Mouse (Mus musculus) layer of hippocampus, adult 9-11 months (tissue): ENCODE measurements around the gene Lrch3.
A peak's percentile ranks its signal among the peaks of the same experiment; 100 is the strongest.
"Not testable (repeated sequence)": the region's sequence is repeated elsewhere in the genome, so short reads cannot be mapped to it uniquely, and the experiment has no call there.

Experiments used
- DNase-seq: peaks from one replicate; pipeline ENCODE4 v3.0.0; 2022

Gene Lrch3

GRCm38 (mm10) chr16:33005216-33005615 lies 91.3 kb downstream of the Lrch3 start:
- no peak for DNase-seq

GRCm38 (mm10) chr16:33006888-33007287 lies 93.0 kb downstream of the Lrch3 start:
- no peak for DNase-seq

DNA sequence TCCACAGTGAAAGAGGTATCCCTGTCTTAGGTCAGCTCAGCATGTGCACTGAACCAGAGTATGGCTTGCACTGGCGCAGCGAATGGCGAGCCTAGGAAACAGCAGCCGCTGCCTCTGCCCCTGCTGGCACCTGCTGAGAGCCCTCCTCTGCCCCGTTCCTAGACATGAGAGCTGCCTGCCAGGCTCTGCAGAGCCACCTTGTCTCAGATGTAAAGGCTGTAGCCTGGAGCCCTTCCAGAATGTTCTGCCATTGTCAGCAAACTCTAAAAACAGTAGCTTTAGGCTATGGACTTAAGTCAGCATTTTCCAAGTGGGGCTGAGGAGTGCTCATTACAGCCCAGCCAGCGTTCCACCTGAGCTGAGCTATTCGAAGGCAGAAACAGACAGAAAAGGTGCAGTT lies 93.5 kb downstream of the Lrch3 start:
- DNase-seq = no peak

- DNase-seq = peak; percentile 59
These were observed 96.3 kb downstream of the Lrch3 start for GRCm38 (mm10) chr16:33010166-33010565.

DNA sequence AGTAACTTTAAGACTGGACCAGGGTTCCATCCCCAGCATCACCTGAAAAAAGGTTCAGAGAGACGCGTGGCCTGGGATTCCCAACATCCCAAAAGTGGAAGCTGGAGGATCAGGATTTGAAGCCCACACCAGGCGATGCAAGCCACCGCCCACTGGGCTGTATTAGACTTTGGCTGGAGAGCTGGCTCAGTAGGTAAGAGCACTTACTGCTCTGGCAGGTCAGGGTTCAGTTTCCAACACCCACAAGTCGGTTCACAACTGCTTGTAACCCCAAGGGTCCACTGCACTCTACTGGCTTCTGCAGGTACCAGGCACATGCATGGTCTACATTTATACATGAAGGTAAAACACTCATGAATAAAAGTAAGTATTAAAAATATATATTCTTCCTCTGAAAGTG lies 99.9 kb downstream of the Lrch3 start:
- DNase-seq = no peak

GRCm38 (mm10) chr16:33014921-33015320 lies 101.0 kb downstream of the Lrch3 start:
- DNase-seq = no peak

GRCm38 (mm10) chr16:33015396-33015907 lies 101.6 kb downstream of the Lrch3 start:
- DNase-seq = no peak

DNA sequence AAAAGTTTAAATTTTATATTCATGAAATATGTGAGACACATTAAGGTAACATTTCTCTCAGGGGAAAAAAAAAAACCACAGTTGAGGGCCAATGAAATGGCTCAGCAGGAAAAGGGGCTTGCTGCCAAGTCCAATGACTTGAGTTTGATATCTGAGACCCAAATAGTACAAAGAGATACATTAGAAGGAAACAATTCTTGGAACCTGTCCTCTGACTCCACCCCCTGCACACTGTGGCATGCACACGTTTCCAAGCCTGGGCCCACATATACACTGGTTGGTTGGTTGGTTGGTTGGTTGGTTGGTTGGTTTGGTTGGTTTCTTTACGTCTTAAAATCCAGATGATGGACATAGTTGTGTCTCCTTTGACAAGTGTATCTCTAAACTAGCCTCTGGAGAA lies 102.1 kb downstream of the Lrch3 start:
- DNase-seq = no peak

- no peak for DNase-seq
These were observed 103.9 kb downstream of the Lrch3 start for GRCm38 (mm10) chr16:33017677-33018349.

- no peak for DNase-seq
These were observed 105.3 kb downstream of the Lrch3 start for GRCm38 (mm10) chr16:33019117-33019770.

- no peak for DNase-seq
These were observed 107.5 kb downstream of the Lrch3 start for GRCm38 (mm10) chr16:33021381-33021780.

DNA sequence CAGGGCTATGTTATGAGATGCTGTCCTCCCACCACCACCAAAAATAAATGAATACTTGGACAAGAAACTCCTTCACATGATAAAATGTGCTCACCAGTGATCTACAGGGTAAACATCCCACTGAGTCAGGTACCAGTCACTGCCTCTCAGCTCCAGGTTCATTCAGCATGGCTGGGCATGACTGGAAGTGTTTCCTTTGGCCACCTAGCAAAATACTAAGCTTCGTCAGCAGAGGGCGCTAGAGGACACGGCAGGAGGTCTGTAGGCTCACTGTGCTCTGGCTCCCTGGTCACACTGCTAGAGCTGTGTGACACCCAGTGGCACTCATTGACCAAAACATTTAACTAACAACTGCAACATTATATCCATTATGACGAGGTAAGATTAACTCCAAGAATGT lies 109.8 kb downstream of the Lrch3 start:
- peak; percentile 81 for DNase-seq

- DNase-seq = peak; percentile 67
These were observed 110.7 kb downstream of the Lrch3 start for GRCm38 (mm10) chr16:33024456-33025104.

GRCm38 (mm10) chr16:33026357-33026756 lies 112.5 kb downstream of the Lrch3 start:
- DNase-seq = no peak

GRCm38 (mm10) chr16:33036006-33036405 lies 122.1 kb downstream of the Lrch3 start:
- DNase-seq = no peak

- DNase-seq = no peak
These were observed 128.8 kb downstream of the Lrch3 start for GRCm38 (mm10) chr16:33042682-33043081.

GRCm38 (mm10) chr16:33043268-33043667 lies 129.4 kb downstream of the Lrch3 start:
- no peak for DNase-seq

GRCm38 (mm10) chr16:33048004-33048403 lies 134.1 kb downstream of the Lrch3 start:
- no peak for DNase-seq

- no peak for DNase-seq
These were observed 134.8 kb downstream of the Lrch3 start for GRCm38 (mm10) chr16:33048686-33049085.

DNA sequence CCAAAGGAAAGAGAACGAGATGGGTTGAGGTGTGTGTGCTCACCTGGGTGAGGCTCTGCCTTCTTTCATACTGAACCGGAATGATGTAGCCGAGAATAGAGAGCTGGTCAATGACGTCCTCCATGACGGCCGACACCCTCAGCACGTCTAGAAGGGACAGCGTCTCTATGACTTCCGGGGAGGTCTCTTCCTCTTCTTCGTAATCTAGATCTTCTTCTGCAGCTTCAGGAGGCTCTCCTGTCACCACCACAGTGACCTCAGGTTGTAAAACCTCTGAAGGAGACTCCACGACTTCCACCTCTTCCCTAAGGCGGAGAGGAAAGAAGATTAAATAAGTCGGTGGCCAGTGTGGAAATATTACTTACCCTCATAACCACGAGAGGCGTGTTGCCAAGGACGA lies 135.9 kb downstream of the Lrch3 start:
- DNase-seq = no peak

GRCm38 (mm10) chr16:33053141-33053540 lies 139.2 kb downstream of the Lrch3 start:
- DNase-seq = no peak

GRCm38 (mm10) chr16:33054927-33055326 lies 141.0 kb downstream of the Lrch3 start:
- DNase-seq = not testable (repeated sequence)

DNA sequence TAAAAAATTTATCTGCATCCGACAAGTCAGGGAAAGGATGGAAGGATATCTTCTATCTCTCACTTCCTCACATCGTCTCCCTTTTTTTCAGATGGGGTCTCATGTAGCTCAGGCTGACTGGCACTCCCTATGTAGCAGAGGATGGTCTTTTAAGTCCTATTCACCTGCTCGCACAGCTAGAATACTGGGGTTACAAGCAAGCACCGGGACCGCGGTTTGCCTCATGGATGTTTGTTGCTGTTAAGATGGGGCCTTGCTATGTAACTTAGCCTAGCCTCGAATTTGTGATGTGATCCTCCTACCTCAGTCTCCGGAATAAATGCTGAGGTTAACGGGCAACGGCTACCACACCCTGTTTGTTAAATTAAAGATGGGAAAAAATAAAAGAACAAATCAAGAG lies 141.8 kb downstream of the Lrch3 start:
- DNase-seq = no peak
